Mouse (Mus musculus): Measurements from ENCODE around the gene Kxd1.

Kxd1 gene

DNA sequence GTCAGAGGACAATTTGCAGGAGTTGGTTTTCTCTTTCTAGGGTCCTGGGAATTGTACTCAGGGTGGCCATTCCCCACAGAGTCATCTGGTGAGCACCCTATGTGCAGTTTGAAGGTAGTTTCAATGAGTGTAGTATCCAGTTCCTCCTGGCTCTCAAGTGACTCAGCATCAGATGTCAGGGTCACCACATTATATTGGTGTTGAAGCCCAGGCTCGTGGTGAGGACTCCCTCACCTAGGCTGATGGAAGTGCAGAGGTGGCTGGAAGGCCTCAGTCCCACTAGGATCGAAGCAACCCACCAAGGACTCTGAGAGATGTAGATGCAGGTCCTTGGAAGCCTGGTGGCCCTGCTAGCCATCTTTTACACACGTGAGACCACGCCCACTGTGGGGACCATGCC is 18.7 kb upstream of the Kxd1 start:
- DNase-seq, result no peak

- DNase-seq, result no peak
Observed at GRCm38 (mm10) chr8:70544200-70544687, 16.5 kb upstream of the Kxd1 start.

DNA sequence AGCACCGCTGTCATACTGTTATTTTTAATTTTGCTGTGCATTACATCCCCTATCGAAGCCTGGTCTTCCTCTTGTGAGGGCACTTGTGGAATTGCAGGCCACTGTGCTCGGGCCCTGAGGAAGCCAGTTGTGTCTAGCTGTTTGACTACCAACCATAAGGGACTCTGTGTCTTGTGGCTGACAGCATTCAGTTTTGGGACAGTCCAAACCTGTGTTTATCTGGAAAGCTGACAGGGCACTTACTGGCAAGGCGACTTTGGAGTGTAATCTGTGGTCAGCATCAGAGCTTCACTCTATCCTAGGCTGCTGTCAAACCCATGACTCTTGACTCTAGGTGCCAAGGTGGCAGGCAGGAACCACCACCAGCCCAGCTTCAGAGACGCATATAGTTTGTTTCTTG is 13.3 kb upstream of the Kxd1 start:
- DNase-seq, result no peak

GRCm38 (mm10) chr8:70540507-70541071 is 12.8 kb upstream of the Kxd1 start:
- DNase-seq, result no peak

- DNase-seq, result no peak
Observed at GRCm38 (mm10) chr8:70540013-70540506, 12.3 kb upstream of the Kxd1 start.

- DNase-seq, result peak; percentile 99
Observed at GRCm38 (mm10) chr8:70539077-70539813, 11.5 kb upstream of the Kxd1 start, which contains the start of gene Ell. TSS of gene Ell (plus strand) at chr8:70539457.

DNA sequence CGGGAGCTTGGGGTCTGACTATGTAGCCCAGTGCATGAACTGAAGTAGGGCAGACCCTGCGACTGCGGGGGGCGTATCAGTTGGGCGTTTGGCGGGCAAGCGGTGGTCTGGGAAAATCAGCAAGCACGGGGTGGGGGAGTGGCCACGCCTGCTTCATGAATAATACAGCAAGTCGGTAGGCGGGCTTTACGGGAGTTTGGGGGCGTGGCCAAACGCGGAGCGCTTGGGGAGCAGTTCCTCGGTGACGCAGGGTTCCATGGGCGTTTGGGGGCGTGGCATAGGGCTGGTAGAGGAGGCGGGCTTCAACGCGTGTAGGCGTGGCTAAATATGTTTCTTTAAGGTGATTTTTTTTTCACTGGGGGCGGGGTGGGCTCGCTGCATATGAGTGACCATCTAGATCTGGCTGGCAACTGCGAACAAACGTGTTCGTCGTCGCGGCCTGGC is 10.9 kb upstream of the Kxd1 start:
- DNase-seq, result peak; percentile 99

DNA sequence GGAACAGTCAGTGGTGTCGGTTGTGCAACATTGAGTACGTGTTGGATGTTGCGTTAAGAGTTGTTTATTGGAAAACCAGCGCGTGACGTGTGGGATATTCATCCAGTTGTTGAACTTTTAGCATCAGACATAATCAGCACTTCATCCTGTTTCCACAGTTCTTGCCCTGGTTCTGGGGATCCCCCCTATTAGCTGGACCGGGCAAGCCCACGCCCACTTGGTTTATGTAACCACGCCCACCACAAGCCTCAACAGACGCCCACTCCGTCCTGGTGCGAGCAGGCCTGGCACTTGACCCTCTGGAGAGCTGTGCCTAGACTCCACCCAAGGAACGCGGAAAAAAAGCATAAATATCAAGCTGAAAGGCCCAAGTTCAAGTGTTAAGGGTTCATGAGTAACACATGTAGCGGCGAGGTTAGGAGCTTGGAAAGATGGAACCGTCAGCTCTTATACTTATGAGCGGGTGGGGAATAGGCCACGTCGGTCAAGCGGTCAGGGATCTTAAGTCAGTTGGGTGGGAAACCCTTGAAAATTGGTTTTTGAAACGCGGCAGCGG is 10.3 kb upstream of the Kxd1 start:
- DNase-seq, result no peak

GRCm38 (mm10) chr8:70535701-70536100 is 7.9 kb upstream of the Kxd1 start:
- no peak for DNase-seq

- DNase-seq, result no peak
Observed at GRCm38 (mm10) chr8:70535221-70535620, 7.5 kb upstream of the Kxd1 start.

- DNase-seq, result peak; percentile 59
Observed at GRCm38 (mm10) chr8:70534281-70534680, 6.5 kb upstream of the Kxd1 start.

- DNase-seq, result no peak
Observed at GRCm38 (mm10) chr8:70530314-70530713, 2.6 kb upstream of the Kxd1 start.

- no peak for DNase-seq
Observed at GRCm38 (mm10) chr8:70529741-70530161, 2.0 kb upstream of the Kxd1 start.

- DNase-seq, result no peak
Observed at GRCm38 (mm10) chr8:70529299-70529698, 1.5 kb upstream of the Kxd1 start.

DNA sequence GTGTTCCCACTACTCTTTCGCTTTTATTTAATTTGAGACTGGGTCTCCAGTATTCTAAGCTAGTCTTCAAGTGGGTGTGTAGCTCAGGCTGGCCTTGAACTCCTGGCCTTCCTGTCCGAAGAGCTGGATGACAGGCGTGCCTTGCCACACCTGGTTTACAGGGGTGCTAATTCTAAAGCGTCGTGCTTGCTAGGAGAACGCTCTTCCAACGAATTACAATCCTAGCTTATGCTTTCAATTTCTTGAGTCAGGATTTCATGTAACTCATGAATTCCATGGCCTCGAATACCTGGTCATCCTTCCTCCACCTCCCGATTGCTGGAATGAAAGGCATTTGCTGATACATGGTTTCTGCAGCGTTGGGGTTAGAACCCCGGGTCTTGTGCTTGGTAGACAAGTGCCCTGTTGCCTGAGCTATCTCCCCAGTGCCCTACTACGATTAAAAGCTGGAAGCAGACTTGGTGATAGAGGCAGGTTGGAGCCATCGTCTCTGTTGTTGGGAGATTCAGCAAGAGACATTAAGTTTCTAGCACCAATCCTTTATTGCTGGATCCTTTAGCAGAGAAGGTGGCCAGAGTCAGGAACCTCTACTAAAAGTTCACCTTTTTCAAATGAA is 534 bp upstream of the Kxd1 start:
- DNase-seq, result no peak

GRCm38 (mm10) chr8:70527111-70527511 is 645 bp downstream of the Kxd1 start:
- DNase-seq, result no peak

DNA sequence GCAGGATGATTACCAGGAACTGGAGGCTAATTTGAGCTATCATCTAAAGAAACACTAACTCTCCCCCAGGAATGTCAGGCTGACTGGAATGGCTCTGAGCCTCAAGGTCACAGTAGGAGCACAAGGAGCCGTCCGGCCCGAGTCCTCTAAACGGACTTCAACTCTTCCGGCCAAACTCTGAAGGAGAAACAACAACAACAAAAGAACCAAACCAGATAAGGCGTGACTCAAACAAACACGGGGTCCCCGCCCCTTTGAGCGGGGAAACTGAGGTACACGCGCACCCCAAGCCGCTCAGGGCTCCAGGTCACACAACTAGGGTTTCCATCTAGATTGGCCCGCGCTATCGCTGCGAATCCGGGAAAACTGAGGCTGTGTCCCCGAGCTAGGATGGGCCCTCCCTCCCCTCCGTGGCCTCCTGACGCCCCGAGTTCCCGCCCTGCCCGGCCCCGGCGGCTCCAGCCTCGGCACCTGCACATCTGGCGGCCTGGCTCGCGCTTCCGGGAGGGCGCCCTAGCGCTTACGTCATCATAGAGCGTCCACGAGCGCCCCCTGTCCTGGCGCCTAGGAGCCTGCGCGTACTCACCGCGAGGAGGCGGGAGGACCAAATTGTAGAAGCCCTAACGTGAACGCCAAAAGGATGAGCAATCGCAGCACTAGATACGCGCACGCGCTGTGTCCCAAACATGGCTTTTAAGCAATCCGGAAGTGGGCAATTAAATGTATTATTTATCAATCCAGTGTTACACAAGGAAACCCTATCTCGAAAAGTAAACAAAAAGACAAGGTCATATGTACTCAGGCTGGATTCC is 5.0 kb downstream of the Kxd1 start:
- DNase-seq, result peak; percentile 97

GRCm38 (mm10) chr8:70519606-70520005 is 8.2 kb downstream of the Kxd1 start:
- no peak for DNase-seq

GRCm38 (mm10) chr8:70519043-70519442 is 8.7 kb downstream of the Kxd1 start:
- DNase-seq, result peak; percentile 61

- DNase-seq, result no peak
Observed at GRCm38 (mm10) chr8:70517940-70518643, 9.7 kb downstream of the Kxd1 start.

- peak; percentile 78 for DNase-seq
Observed at GRCm38 (mm10) chr8:70513441-70513840, 14.3 kb downstream of the Kxd1 start.

All from right cerebral cortex, adult 18-20 months (tissue).